In genomic region chr8:103632543-103632942, GRCm38 (mm10) we compare ENCODE assay signal across 19 mouse cellular contexts.
DNase-seq lines count a peak whose midpoint lies in the region; ATAC-seq lines count a peak whose summit lies in the region.
"Had no signal": no experiment of that assay in that cellular context is flagged by ENCODE, and none has a peak within 500 bp of the region (broad histone marks: within the 10 kb centered on the region; RNA-seq: fewer than 3 reads in every experiment).

No protein-coding gene starts in this region.

- H3K4me3 ChIP-seq in limb, embryonic 11.5 days (ENCODE audit: low read depth, low read length): no peak overlapping the region
- H3K4me3 ChIP-seq in limb, embryonic 10.5 days: no peak overlapping the region
- no peak overlapping the region for H3K4me3 ChIP-seq in lung, embryonic 16.5 days (ENCODE audit: low read length)
- H3K4me3 ChIP-seq: embryonic facial prominence, embryonic 12.5 days; forebrain, embryonic 13.5 days; gastrocnemius, adult 2 months; heart, embryonic 13.5 days; hindbrain, embryonic 12.5 days had no signal

- no peak overlapping the region for H3K27ac ChIP-seq in limb, embryonic 11.5 days (replicated peaks; ENCODE audit: low read depth, low read length)
- no peak overlapping the region for H3K27ac ChIP-seq in limb, embryonic 10.5 days
- no peak overlapping the region for H3K27ac ChIP-seq in lung, embryonic 16.5 days (ENCODE audit: low read length)
- H3K27ac ChIP-seq: embryonic facial prominence, embryonic 12.5 days; forebrain, embryonic 13.5 days; gastrocnemius, adult 2 months; heart, embryonic 13.5 days; hindbrain, embryonic 12.5 days had no signal

- WGBS in limb, embryonic 11.5 days: 89% methylated on average over 6 of the region's 6 CpGs
- WGBS in limb, embryonic 10.5 days: 85% methylated on average over 6 of the region's 6 CpGs
- 60% methylated on average over 6 of the region's 6 CpGs for WGBS in lung, embryonic 16.5 days

- H3K36me3 ChIP-seq in limb, embryonic 11.5 days (ENCODE audit: control insufficient read depth, insufficient read depth, low read length): no peaks in the 10 kb centered on the region
- H3K36me3 ChIP-seq in limb, embryonic 10.5 days: no peaks in the 10 kb centered on the region
- no peaks in the 10 kb centered on the region for H3K36me3 ChIP-seq in lung, embryonic 16.5 days (ENCODE audit: control insufficient read depth, insufficient read depth, low read length)
- H3K36me3 ChIP-seq: embryonic facial prominence, embryonic 12.5 days; heart, embryonic 13.5 days; hindbrain, embryonic 12.5 days had no signal

- no peaks in the 10 kb centered on the region for H3K27me3 ChIP-seq in limb, embryonic 11.5 days (ENCODE audit: control insufficient read depth, insufficient read depth, low read length)
- H3K27me3 ChIP-seq in limb, embryonic 10.5 days (ENCODE audit: low read depth, poor library complexity, severe bottlenecking): no peaks in the 10 kb centered on the region
- no peaks in the 10 kb centered on the region for H3K27me3 ChIP-seq in lung, embryonic 16.5 days (ENCODE audit: control insufficient read depth, insufficient read depth, low read depth, low read length)
- H3K27me3 ChIP-seq: embryonic facial prominence, embryonic 12.5 days; forebrain, embryonic 13.5 days; heart, embryonic 13.5 days; hindbrain, embryonic 12.5 days had no signal

- no peaks in the 10 kb centered on the region for H3K4me1 ChIP-seq in limb, embryonic 11.5 days (ENCODE audit: control insufficient read depth, insufficient read depth, low read length)
- peaks cover 17% of the 10 kb centered on the region for H3K4me1 ChIP-seq in limb, embryonic 10.5 days
- no peaks in the 10 kb centered on the region for H3K4me1 ChIP-seq in lung, embryonic 16.5 days (replicated peaks; ENCODE audit: control insufficient read depth, insufficient read depth, low read length)
- H3K4me1 ChIP-seq: embryonic facial prominence, embryonic 12.5 days; forebrain, embryonic 13.5 days; heart, embryonic 13.5 days had no signal

- DNase-seq in limb, embryonic 11.5 days (ENCODE audit: low spot score): peak; percentile 19
- DNase-seq in limb, embryonic 10.5 days (ENCODE audit: low spot score): no peak
- DNase-seq in lung, postnatal 25 days (ENCODE audit: low spot score): no peak
- DNase-seq in CD4-positive helper T cell, adult 2 months (ENCODE audit: low read depth, low spot score): peak; percentile 3
- peak; percentile 30 for DNase-seq in lung, postnatal 36 days
- DNase-seq: adrenal gland, postnatal 10 days; cerebellum, adult 11 months; cerebellum, adult 8-10 months; cerebellum, postnatal 14 days; gastrocnemius, adult 2 months; gastrocnemius, postnatal 25 days; heart, postnatal 4 days had no signal

- no peak overlapping the region for H3K9ac ChIP-seq in limb, embryonic 11.5 days (ENCODE audit: low read length)
- no peak overlapping the region for H3K9ac ChIP-seq in lung, embryonic 16.5 days (ENCODE audit: low read length)
- H3K9ac ChIP-seq: embryonic facial prominence, embryonic 12.5 days; forebrain, embryonic 13.5 days; heart, embryonic 13.5 days; hindbrain, embryonic 12.5 days had no signal

- no peak for ATAC-seq in limb, embryonic 11.5 days (ENCODE audit: insufficient number of reproducible peaks, low FRiP score, low TSS enrichment, low read depth)
- ATAC-seq in lung, embryonic 16.5 days (ENCODE audit: low read depth): peak; percentile 38; the same call in 1 of the 2 replicates
- ATAC-seq in CD4-positive, CD25-positive, alpha-beta regulatory T cell, adult 4 months: no peak
- ATAC-seq: forebrain, embryonic 13.5 days; hindbrain, embryonic 16.5 days had no signal

- no peaks in the 10 kb centered on the region for H3K9me3 ChIP-seq in limb, embryonic 11.5 days (ENCODE audit: control insufficient read depth, low read length)
- no peaks in the 10 kb centered on the region for H3K9me3 ChIP-seq in limb, embryonic 10.5 days (replicated peaks)
- H3K9me3 ChIP-seq in lung, embryonic 16.5 days (ENCODE audit: control insufficient read depth, low read length): no peaks in the 10 kb centered on the region
- H3K9me3 ChIP-seq: embryonic facial prominence, embryonic 12.5 days; forebrain, embryonic 13.5 days; heart, embryonic 13.5 days; hindbrain, embryonic 12.5 days had no signal

- no peak overlapping the region for H3K4me2 ChIP-seq in limb, embryonic 11.5 days (ENCODE audit: low read depth, severe bottlenecking)
- H3K4me2 ChIP-seq in lung, embryonic 16.5 days (ENCODE audit: low read depth, low read length): no peak overlapping the region
- H3K4me2 ChIP-seq: embryonic facial prominence, embryonic 12.5 days; forebrain, embryonic 13.5 days; heart, embryonic 13.5 days; hindbrain, embryonic 12.5 days had no signal

Comparison
In these comparisons a context has a peak if more than half of its experiments do, and no peak if none do; other contexts are left out.
1. DNase-seq: peak in limb, embryonic 11.5 days (single experiment), CD4-positive helper T cell, adult 2 months (single experiment) and lung, postnatal 36 days (single experiment); none in limb, embryonic 10.5 days (single experiment) and lung, postnatal 25 days (single experiment).